Mouse (Mus musculus) neural tube, embryonic 15.5 days (tissue): ENCODE measurements around the gene Aldh1l1. TPM values are rescaled to one million over a fixed set of nuclear protein-coding genes. Genes with fewer than 3 reads are reported as not detected.

Experiments used
- ATAC-seq: fragments of 200-750 bp; cut with Nextera tagmentation; 2 replicates; pipeline ENCODE4 v1.8.0; 2017; ENCODE audit warnings: mild to moderate bottlenecking, moderate TSS enrichment, moderate library complexity; ENCODE audit not compliant: low FRiP score
- H3K27ac ChIP-seq: fragments of 300-500 bp; sonication (generic); replicated peaks from 2 replicates; pipeline ENCODE4 v1.5.1; 2015; ENCODE audit warnings: mild to moderate bottlenecking, inconsistent platforms
- H3K27me3 ChIP-seq: fragments of 300-500 bp; sonication (generic); replicated peaks from 2 replicates; pipeline ENCODE4 v1.6.1; 2015; ENCODE audit warnings: inconsistent platforms
- H3K36me3 ChIP-seq: fragments of 300-500 bp; sonication (generic); 2 replicates; pipeline ENCODE4 v1.6.1; 2015; ENCODE audit warnings: inconsistent platforms
- H3K4me1 ChIP-seq: fragments of 300-500 bp; sonication (generic); 2 replicates; pipeline ENCODE4 v1.6.1; 2015; ENCODE audit warnings: inconsistent platforms
- H3K4me2 ChIP-seq: fragments of 300-500 bp; sonication (generic); 2 replicates; pipeline ENCODE4 v1.6.1; 2015; ENCODE audit warnings: inconsistent platforms, mild to moderate bottlenecking, moderate library complexity
- H3K4me3 ChIP-seq: fragments of 300-500 bp; sonication (generic); replicated peaks from 2 replicates; pipeline ENCODE4 v1.5.1; 2015; ENCODE audit warnings: mild to moderate bottlenecking, inconsistent platforms
- H3K9ac ChIP-seq: fragments of 300-500 bp; sonication (generic); replicated peaks from 2 replicates; pipeline ENCODE4 v1.6.1; 2015; ENCODE audit warnings: mild to moderate bottlenecking, inconsistent platforms
- H3K9me3 ChIP-seq: fragments of 300-500 bp; sonication (generic); replicated peaks from 2 replicates; pipeline ENCODE4 v1.6.1; 2016; ENCODE audit warnings: inconsistent platforms
- WGBS: fragments of 180-500 bp; shearing (Covaris S2); methylation state at CpG from one replicate; pipeline ENCODE4 v1.1.7; 2015; ENCODE audit warnings: mixed read lengths; 5-methylcytosine and 5-hydroxymethylcytosine counted together
- polyA plus RNA-seq: library from polyadenylated mRNA; unstranded; fragments of >200 nt; fragmentation: Nextera tagmentation; extraction: Ambion mirVana; gene quantifications from 2 replicates; pipeline ENCODE4 v1.2.1, GENCODE M21; 2015

The Aldh1l1 gene
- polyA plus RNA-seq, 1 experiment from 2014 or later: 68.2 TPM

DNA sequence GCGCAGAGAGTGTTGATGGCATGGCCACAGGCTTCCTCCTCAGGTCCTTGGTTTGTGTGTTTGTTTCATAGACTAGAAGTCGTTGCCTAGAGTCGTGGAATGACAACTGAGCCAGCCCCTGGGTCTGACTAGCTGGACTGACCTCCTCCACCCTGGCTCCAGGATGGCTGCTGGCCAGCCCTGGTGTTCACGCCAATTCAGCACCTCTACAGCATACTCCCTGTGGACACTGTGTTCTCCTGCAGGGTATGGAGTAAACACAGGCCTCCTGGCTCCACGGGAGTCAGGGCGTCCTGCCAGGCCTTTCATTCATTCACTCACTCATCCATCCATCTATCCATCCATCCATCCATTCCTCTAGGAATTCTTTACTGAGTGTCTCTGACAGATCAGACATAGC, 22.9 kb downstream of the Aldh1l1 start:
- Histone ChIP-seq H3K9me3 (no peaks in the 10 kb centered on the region), H3K9ac (no peak overlapping the region), H3K27ac (peak overlapping the region; percentile 81; the same call in 1 of the 2 replicates), H3K36me3 (no peaks in the 10 kb centered on the region), H3K27me3 (no peaks in the 10 kb centered on the region), H3K4me1 (peaks cover 32% of the 10 kb centered on the region), H3K4me2 (no peak overlapping the region), H3K4me3 (no peak overlapping the region)
- ATAC-seq: no peak; the same call in 1 of the 2 replicates
- 59% methylated on average over 6 of the region's 6 CpGs for WGBS

DNA sequence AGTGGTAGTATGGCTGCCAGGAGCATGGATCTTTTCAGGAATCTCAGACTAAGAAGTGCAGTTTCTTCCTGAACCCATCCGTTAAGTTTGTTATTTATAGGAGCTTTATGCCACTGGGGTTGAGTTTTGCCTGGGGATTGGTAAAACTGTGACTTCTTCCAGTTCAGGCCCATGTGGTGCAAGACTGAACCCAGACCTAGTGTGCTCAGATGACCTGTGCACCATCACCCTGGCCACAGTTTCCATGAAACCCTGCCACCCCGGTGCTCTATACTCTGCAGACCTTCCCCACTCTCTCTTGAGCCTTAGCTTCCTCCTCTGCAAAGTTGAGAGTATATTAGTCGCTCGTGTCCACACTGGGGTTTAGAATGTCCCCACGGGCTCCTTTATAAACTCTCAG, 26.2 kb downstream of the Aldh1l1 start:
- ATAC-seq: no peak
- Histone ChIP-seq H3K27ac (no peak overlapping the region), H3K27me3 (no peaks in the 10 kb centered on the region), H3K9me3 (no peaks in the 10 kb centered on the region), H3K4me2 (no peak overlapping the region), H3K9ac (no peak overlapping the region), H3K4me3 (no peak overlapping the region), H3K4me1 (peaks cover 16% of the 10 kb centered on the region), H3K36me3 (no peaks in the 10 kb centered on the region)
- WGBS: 87% methylated on average over 5 of the region's 5 CpGs

DNA sequence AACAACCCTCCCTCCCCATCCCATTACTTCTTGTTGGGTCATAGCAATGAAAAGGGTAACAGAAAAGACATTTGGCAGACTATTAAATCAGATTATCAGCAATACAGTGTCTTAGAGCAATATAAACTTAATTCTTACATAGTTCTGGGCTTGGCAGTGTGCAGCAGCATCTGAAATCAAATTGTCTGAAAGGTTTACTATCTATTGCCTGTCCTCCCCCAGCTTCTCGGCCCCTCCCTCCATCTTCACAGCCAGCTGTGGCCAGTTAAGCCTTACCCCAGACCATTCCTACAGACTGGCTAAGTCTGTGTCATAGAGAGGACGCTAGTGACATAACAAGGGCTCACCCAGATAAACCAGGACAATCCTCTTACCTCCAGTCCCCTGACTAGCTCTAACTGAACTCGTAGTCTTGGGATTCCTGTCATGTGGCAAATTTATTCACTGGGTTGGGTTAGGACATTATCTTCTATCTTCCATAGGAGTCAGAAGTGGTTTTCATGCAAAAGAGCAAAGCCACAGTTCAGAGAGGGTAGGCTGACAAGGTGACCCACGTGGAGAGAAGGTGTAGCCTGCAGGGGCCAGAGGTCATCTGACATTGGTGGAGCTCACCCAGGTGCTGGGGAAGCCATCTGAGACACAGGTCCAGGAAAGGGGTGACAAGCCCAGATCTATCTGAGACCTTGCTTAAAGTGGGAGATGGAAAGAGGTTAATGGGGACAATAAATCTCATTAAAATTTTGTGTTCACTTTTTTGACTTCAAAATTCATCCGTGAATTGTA, 27.0 kb downstream of the Aldh1l1 start:
- 76% methylated on average over 5 of the region's 5 CpGs for WGBS
- H3K9me3 ChIP-seq: no peaks in the 10 kb centered on the region
- no peaks in the 10 kb centered on the region for H3K36me3 ChIP-seq
- no peak for ATAC-seq
- H3K27me3 ChIP-seq: no peaks in the 10 kb centered on the region
- no peak overlapping the region for H3K4me2 ChIP-seq
- no peak overlapping the region for H3K27ac ChIP-seq
- peaks cover 9% of the 10 kb centered on the region for H3K4me1 ChIP-seq
- H3K4me3 ChIP-seq: no peak overlapping the region
- no peak overlapping the region for H3K9ac ChIP-seq

DNA sequence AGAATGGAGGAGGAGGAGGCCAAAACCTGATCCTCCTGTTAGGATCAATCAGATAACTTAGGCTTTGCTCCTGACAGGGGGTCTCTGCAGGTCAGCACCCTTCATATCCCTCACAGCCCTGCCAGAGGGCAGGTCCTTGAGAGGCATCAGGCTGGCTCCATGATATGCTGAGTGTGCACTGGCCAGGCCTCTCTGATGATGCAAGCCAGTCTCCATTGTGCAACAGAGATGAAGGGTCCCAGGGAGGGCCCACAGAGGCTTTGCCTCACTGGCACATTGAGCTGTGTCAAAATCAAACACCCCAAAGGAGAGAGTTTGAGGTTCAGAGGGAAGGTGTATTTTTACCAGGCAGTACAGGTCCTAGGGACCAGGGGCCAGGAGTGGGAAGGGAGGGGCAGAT, 28.1 kb downstream of the Aldh1l1 start:
- H3K36me3 ChIP-seq: no peaks in the 10 kb centered on the region
- no peak overlapping the region for H3K27ac ChIP-seq
- H3K4me2 ChIP-seq: no peak overlapping the region
- no peak for ATAC-seq
- H3K9ac ChIP-seq: no peak overlapping the region
- H3K9me3 ChIP-seq: no peaks in the 10 kb centered on the region
- H3K4me3 ChIP-seq: no peak overlapping the region
- H3K27me3 ChIP-seq: no peaks in the 10 kb centered on the region
- H3K4me1 ChIP-seq: no peaks in the 10 kb centered on the region

DNA sequence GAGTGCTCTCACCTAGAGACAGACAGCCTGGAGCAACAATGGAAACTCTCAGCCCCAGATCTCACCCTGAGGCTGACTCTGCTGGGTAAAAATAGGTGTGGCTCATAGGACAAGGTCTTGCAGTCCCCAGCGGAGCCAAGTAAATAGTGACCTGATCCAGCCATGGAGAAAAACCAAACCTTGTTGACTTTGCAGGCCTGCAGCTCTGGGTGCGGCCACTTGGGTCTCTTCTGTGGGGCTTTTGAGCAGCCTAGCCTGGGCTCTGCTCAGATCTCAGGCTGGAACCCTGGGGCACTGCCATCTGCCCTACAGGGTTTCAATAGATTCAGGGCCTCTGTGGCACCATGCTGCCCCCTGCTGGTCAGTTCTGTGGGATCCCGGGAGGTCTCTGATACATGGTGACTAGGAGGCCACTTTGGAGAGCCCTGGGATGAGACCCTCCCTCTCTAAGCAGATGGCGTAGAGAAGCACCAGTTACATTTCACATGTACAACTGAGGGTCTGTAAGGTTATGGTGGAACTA, 28.7 kb downstream of the Aldh1l1 start:
- WGBS: 48% methylated on average over 4 of the region's 4 CpGs
- no peaks in the 10 kb centered on the region for H3K27me3 ChIP-seq
- no peak overlapping the region for H3K9ac ChIP-seq
- ATAC-seq: peak; percentile 40; the same call in 1 of the 2 replicates
- no peaks in the 10 kb centered on the region for H3K9me3 ChIP-seq
- no peak overlapping the region for H3K4me3 ChIP-seq
- H3K27ac ChIP-seq: no peak overlapping the region
- no peak overlapping the region for H3K4me2 ChIP-seq
- H3K4me1 ChIP-seq: no peaks in the 10 kb centered on the region
- H3K36me3 ChIP-seq: no peaks in the 10 kb centered on the region

DNA sequence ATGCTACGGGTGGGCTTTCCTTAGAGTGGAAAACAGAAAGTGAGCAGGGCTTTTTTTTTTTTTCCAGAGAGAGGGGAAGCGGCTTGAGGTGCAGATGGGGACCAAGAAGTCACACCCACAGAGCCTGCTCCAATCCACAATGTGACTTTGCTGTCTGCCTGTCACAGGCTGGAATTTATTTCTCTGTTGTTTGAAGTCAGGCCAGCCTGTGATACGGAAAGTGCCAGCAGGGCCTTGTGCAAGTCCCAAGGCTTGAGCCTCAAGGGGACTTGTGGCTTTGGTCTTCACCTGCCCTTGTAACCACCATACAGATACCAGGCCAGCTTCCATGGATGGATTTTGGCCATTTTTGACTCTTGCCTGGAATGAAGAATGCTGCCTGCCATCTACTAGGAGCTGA, 32.7 kb downstream of the Aldh1l1 start:
- Histone ChIP-seq H3K4me2 (no peak overlapping the region), H3K4me1 (0 out of 2 replicates have a peak, but pooled peaks cover 5% of the 10 kb centered on the region), H3K4me3 (no peak overlapping the region), H3K27me3 (no peaks in the 10 kb centered on the region), H3K27ac (peak overlapping the region; percentile 28; the same call in 1 of the 2 replicates), H3K36me3 (no peaks in the 10 kb centered on the region), H3K9ac (no peak overlapping the region), H3K9me3 (no peaks in the 10 kb centered on the region)
- WGBS: 55% methylated on average over 3 of the region's 3 CpGs
- no peak for ATAC-seq

DNA sequence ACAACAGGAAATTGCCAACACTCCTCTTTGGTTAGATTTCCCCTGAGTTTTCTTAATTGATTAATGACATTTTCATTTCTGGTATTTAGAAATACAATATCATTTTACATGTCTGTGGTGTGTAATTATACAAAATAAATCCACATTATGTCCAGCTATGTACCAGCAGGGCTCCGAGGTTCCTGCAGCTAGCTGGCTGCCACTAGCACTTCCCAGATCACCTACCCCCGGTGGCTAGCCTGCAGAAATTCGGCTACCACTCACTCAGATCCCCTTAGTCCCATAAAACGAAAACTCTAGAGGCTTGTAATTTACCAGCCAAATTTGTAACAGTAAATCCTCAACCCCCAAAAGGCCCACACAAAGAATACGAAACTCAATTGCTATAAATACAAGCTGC, 33.1 kb downstream of the Aldh1l1 start:
- peak; percentile 68 for ATAC-seq
- Histone ChIP-seq H3K9ac (no peak overlapping the region), H3K27me3 (no peaks in the 10 kb centered on the region), H3K4me1 (0 out of 2 replicates have a peak, but pooled peaks cover 5% of the 10 kb centered on the region), H3K27ac (no peak overlapping the region), H3K36me3 (no peaks in the 10 kb centered on the region), H3K9me3 (no peaks in the 10 kb centered on the region), H3K4me3 (no peak overlapping the region), H3K4me2 (no peak overlapping the region)
- 43% methylated on average over 5 of the region's 5 CpGs for WGBS

DNA sequence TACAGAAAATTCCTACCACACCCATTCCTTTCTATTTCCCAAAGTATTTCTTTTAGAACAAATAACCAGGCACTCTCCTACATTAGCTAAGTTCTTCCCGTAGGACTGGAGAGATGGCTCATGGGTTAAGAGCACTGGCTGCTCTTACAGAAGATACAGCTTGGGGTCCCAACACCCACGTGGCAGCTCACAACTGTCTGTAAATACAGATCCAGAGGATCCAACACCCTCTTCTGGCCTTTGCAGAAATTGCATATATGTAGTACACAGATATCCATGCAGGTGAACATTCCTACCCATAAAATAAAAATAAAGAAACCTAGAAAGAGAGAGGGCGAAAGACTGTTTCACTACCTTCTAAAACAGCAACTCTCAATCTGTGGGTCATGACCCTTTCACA, 40.2 kb downstream of the Aldh1l1 start:
- 72% methylated on average over 3 of the region's 3 CpGs for WGBS
- Histone ChIP-seq H3K4me1 (0 out of 2 replicates have a peak, but pooled peaks cover 9% of the 10 kb centered on the region), H3K9ac (no peak overlapping the region), H3K27me3 (no peaks in the 10 kb centered on the region), H3K27ac (no peak overlapping the region), H3K9me3 (no peaks in the 10 kb centered on the region), H3K4me2 (no peak overlapping the region), H3K4me3 (no peak overlapping the region), H3K36me3 (no peaks in the 10 kb centered on the region)
- ATAC-seq: no peak

DNA sequence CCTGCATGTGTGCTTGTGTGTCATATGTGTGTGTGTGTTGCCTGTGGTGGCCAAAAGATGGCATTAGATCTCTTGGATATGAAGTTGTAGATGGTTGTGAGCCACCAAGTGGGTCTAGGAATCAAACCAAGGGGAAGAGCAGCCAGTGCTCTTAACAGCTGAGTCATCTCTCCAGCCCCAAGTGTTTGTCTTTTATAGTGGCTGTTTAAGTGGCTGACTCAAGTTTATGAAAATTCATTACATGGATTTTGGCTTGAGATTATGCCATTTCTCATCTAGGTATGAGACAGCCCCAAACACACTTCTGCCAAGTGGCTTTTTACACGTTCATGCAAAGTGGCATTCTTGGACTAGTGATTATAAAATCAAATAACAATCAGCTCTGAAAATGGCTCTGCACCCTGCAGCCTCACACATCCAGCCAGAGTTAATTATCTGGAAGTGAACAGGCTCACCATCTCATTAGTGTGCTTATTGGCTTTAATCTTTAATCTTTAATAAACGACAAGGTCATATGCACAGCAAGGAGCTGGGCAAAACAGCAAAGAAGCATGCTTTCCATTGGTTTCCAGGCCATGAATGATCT, 43.3 kb downstream of the Aldh1l1 start:
- H3K9ac ChIP-seq: no peak overlapping the region
- peaks cover 6% of the 10 kb centered on the region; the same call in 1 of the 2 replicates for H3K4me1 ChIP-seq
- H3K4me3 ChIP-seq: no peak overlapping the region
- H3K4me2 ChIP-seq: no peak overlapping the region
- ATAC-seq: 0 out of 2 replicates have a peak, but pooled peaks have one; percentile 32
- 32% methylated on average over 2 of the region's 2 CpGs for WGBS
- H3K9me3 ChIP-seq: no peaks in the 10 kb centered on the region
- no peaks in the 10 kb centered on the region for H3K27me3 ChIP-seq
- peak overlapping the region; percentile 37; the same call in 1 of the 2 replicates for H3K27ac ChIP-seq
- no peaks in the 10 kb centered on the region for H3K36me3 ChIP-seq

DNA sequence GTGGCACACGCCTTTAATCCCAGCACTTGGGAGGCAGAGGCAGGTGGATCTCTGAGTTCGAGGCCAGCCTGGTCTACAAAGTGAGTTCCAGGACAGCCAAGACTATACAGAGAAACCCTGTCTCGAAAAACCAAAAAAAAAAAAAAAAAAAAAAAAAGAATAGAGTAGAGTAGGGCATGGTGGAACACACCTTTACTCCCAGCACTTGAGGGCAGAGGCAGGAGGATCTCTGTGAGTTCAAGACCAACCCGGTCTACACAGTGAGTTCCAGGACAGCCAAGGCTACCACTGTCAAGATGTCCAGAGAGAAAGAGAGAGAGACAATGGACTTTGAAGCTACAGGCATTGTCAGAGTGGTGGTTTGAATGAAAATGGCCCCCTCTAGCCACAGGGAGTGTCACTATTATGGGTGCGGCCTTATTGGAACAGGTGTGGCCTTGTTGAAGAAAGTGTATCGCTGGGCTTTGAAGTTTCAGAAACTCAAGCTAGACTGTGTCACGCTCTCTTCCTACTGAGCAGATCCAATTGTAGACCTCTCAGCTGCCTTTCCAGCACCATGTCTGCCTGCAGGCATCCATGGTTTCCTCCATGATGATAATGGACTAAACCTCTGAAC, 46.5 kb downstream of the Aldh1l1 start:
- 95% methylated on average over 6 of the region's 7 CpGs for WGBS
- no peak for ATAC-seq
- H3K4me1 ChIP-seq: peaks cover 14% of the 10 kb centered on the region
- no peaks in the 10 kb centered on the region for H3K27me3 ChIP-seq
- H3K27ac ChIP-seq: no peak overlapping the region
- no peak overlapping the region for H3K9ac ChIP-seq
- no peak overlapping the region for H3K4me3 ChIP-seq
- H3K36me3 ChIP-seq: no peaks in the 10 kb centered on the region
- no peak overlapping the region for H3K4me2 ChIP-seq
- H3K9me3 ChIP-seq: no peaks in the 10 kb centered on the region

DNA sequence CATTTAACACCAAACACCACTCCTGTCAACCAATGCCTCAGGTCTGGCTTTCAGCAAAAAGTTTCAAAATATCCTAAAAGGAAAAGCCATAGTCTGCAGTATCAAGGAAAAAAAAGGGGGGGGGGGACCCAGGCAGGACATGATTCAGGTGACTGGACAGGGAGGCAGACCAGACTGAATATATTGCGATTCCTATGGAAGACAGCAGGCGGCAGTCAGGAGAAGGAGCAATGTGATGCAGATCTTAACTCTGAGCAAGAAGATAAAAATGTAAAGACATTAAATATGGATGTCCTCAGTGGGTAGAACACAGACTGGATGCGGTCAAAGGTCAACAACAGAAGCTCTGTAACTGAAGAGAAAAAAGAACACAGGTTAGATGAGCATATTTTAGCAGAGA, 47.3 kb downstream of the Aldh1l1 start:
- no peak overlapping the region for H3K9ac ChIP-seq
- no peak overlapping the region for H3K4me2 ChIP-seq
- H3K36me3 ChIP-seq: no peaks in the 10 kb centered on the region
- H3K4me1 ChIP-seq: peaks cover 14% of the 10 kb centered on the region
- H3K9me3 ChIP-seq: no peaks in the 10 kb centered on the region
- H3K27me3 ChIP-seq: no peaks in the 10 kb centered on the region
- no peak overlapping the region for H3K4me3 ChIP-seq
- no peak overlapping the region for H3K27ac ChIP-seq
- WGBS: 91% methylated on average over 3 of the region's 3 CpGs
- no peak for ATAC-seq
